Mouse (Mus musculus) T-helper 17 cell (primary cell): ENCODE measurements around the gene Tmod2.

Source experiments
- in situ Hi-C, 2 experiments: fragments of 300-600 bp; cut with MboI, MseI; formaldehyde crosslinking; loops; 1 replicate in 1 of 2; 2 replicates in 1 of 2; pipeline ENCODE4 v1.15.1; 2025; ENCODE audit warnings: high pct_unique_total_duplicates in 2 of 2

Tmod2 gene

GRCm38 (mm10) chr9:75601510-75601909, 9.6 kb downstream of the Tmod2 start:
- in situ Hi-C loops, result no loop called here

DNA sequence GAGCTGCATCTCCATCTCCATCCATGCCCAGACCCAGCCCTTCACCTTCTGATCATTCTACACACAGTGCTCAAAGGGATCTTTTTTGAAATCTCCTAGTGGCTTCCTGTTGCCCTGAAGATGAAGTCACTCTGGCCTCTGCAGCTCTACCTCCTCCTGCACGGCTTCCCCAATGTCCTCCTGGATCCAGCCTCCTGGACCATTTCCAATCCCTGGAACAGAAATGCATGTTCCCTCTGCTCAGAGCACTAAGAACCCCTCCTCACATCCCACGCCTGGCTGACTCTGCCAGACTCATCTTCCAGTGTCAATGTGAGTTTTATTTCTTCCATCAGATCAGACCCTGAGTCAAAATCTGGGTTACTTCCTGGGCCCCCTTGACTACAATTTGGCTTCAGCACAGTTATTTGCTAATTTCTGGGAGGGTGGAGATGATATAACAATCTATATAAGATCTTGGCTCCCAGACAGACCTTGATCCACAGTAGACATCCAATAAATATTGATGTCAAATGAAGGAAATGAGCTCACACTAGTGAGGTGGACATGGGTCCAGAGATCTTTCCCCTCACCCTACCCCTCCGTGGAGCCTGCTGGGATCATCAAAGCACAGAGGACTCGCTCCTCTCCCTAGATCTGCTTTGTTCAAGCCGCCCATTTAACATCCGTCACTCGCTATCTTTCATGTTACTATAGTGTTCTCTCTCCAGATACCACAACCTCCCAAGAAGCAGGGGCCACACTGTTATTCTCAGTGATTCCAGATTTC, 10.8 kb downstream of the Tmod2 start:
- in situ Hi-C loops, result no loop called here

GRCm38 (mm10) chr9:75599191-75599841, 11.8 kb downstream of the Tmod2 start:
- in situ Hi-C loops, result no loop called here

DNA sequence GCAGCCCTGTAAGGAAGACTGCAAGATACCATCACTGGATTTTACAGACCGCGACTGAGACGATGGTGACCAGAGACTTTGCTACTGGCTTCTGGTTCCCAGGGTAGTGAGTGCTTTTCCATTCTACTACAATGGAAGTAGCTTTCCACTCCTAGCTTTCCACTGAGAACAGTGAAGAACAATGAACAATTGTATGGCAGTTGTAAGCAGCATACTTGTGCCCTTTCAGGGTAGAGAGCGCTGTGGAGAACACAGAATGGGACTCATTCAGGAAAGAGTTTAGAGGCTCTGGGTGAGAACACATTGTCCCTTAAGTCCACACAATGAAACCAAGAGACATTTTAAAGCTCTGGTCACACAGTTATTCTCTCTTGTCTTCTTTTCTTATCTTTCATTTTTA, 13.5 kb downstream of the Tmod2 start:
- in situ Hi-C loops, result no loop called here

DNA sequence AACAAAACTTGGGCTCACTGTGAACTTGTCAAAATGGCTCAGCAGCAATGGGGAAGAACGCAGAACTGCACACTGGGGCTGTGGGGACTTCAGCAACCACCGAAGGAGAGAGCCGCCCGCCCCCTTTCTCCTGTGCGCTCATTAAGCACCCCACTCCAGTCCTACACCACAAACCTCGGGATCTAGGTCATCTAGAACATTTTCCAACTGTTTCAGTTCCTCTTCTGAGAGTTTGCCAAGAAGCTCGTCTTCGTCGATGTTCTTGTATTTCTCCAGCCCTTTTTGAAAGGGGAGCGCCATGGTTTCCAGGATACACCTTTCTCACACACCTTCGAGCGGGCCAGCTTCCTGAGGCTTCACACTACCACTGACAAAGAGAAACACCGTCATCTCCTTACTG, 14.1 kb downstream of the Tmod2 start:
- in situ Hi-C loops, result no loop called here

DNA sequence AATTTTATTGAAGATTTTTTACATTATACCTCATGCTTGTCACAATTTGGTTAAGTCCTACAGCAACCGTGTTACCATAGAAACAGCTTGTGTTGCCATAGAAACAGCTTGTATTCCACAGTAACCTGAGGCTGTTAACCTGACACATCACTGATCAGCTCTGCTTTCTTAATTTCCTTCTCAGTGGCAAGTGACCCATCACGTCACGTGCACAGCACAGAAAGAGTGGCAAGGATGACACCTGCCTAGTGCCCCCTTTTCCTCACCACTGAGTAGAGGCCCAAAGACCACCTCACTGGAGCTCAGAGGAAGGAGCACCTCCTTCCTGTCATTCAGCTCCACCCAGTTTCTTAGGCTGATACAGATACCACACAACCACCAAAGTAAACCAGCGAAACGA, 17.6 kb downstream of the Tmod2 start:
- in situ Hi-C loops, result no loop called here

GRCm38 (mm10) chr9:75589850-75590790, 21.0 kb downstream of the Tmod2 start:
- in situ Hi-C loops, result loop anchor here in 1 of 2 experiments (5.0 kb wide), 1 partner anchor 68 kb away; no protein-coding TSS in a partner anchor

DNA sequence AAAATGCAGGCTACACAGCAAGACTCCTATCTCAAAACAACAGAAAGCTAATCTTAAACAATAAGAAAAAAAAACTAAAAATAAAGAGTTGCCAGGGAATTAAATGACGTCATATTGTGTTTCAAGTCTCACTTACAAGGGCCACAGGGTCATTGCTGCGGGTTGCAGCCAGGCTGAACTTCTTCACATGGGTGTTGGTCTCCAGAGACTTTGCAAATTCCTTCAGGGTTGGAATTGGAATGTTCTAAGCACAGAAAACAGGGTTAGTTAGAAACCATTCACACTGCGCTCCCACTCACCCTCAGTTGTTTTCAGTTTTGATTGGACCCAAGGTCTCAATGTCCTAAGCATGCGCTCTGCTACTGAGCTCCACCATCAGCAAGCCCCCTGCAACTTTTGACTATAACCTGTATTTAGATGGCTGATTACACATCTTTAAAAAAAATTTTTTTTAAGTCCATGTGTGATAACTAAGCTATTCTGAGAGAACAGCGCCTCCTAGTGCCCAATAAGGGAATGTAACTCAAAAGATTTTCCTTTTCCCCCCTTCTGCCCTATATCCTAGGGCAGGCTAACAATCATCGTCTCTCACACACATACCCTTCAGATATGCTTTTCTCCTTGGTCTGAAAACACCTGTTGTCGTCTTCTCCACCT, 29.3 kb downstream of the Tmod2 start:
- in situ Hi-C loops, result loop anchor here in 1 of 2 experiments (5.0 kb wide), 1 partner anchor 65 kb away; no protein-coding TSS in a partner anchor

DNA sequence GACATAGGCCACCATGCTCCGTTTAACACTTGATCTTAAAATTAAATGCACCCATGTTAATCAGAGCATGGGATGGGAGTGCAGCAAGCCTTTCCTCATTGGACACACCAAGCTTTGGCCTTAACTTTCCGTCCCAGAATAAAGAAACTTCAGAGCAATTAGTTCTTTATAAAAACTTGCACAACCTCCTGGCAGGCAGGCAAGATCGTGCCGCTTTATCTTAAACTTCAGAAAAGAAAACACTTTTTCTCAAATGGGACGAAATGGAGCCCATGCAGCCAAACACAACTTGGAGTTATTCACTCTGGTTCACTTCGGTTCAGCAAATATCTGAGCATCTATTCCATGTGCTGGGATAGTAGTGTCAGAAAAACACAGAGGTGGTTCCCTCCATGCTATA, 31.8 kb downstream of the Tmod2 start:
- in situ Hi-C loops, result no loop called here

DNA sequence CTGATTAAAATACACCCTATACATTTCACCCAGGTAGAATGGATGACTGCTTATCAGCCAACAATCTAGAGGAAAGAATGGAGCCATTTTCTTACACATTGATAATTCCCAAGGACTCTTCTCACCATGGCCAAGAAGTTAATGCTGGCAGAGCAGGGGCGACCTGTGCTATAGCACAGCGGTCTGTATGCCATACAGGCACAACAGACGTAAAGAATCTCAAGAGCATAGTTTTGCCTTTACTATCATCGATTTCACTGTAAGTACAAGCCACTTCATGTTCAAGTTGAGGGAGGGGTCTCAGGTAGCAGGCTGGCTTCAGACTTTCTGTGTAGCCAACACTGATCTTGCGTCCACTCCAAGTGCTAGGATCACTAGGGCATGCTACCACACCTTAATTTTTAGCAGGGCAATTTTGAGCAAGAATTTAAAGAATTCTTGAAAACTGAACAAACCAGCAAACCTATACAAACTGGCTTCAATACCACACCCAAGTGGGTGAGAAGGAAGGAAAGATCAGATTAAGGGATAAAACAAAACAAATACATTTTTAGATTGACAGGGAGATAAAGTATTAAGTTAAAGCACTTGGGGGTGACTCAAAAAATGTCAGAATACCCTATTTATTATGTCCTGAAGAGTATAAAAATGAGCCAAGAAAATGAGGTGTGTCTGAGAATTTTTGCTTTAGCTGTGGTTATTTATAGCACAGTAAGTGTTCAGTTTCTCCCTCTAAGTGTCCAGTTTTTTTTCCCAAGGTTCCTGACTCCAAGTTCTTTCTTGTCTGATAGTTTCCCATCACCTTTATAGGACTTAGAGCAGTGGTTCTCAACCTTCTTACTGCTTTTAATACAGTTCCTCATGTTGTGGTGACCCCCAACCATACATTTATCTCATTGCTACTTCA, 39.8 kb downstream of the Tmod2 start:
- in situ Hi-C loops, result no loop called here

DNA sequence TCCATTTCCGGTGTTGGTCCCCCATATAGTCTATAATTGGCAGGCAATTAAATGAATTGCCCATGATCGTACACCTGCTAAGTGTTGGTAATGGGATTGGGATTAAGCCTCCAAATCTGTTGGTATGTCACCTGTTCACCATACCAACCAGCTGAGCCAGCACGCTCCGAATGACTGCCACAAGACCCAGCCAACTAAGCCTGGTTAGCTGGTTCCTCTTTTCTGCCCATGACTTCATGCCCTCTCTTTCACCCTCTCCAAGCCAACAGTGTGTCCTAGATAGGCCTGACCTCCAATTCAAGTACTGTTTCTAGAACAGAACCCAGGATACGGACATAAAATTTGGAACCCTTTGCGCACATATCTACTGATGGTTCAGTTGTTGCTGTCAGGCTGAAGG, 42.7 kb downstream of the Tmod2 start:
- in situ Hi-C loops, result no loop called here

- in situ Hi-C loops, result no loop called here
These were observed 46.2 kb downstream of the Tmod2 start for GRCm38 (mm10) chr9:75564892-75565291.

GRCm38 (mm10) chr9:75563622-75564021, 47.5 kb downstream of the Tmod2 start:
- in situ Hi-C loops, result no loop called here

- in situ Hi-C loops, result no loop called here
These were observed 47.9 kb downstream of the Tmod2 start for GRCm38 (mm10) chr9:75563176-75563575.

DNA sequence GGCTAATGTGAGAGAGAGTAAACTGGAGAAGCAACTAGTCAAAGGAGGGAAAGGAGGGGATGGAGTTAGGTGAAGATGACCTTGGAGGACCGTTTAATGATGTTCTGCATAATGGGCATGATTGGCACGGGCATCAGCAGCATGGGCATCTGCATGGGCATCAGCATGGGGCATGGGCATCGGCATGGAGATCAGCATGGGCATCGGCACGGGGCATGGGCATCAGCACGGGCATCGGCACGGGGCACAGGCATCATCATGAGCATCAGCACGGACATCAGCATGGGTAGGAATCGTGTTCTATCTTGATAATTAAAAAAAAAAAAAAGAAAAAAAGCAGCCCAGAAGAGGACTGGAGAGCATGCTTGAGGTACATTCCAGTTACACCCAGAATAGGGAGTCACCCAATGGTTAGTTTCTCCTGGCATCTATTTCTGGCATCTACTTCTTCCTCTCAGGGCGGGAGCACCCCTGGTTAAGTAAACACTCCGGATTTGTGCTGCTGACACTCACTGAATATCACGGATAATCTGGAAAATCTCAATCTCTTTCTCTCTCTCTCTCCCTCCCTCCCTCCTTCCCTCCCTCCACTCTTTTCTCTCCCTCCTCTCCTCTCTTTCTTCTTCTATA, 50.0 kb downstream of the Tmod2 start:
- in situ Hi-C loops, result no loop called here

GRCm38 (mm10) chr9:75560353-75560752, 50.8 kb downstream of the Tmod2 start:
- in situ Hi-C loops, result no loop called here

GRCm38 (mm10) chr9:75559512-75560012, 51.6 kb downstream of the Tmod2 start, which contains the start of gene Tmod3:
Gene Tmod3 (minus strand): TSS chr9:75559657.
- in situ Hi-C loops, result no loop called here

- in situ Hi-C loops, result no loop called here
These were observed 52.2 kb downstream of the Tmod2 start for GRCm38 (mm10) chr9:75558812-75559511.

GRCm38 (mm10) chr9:75558360-75558759, 52.8 kb downstream of the Tmod2 start:
- in situ Hi-C loops, result no loop called here
